Mouse (Mus musculus) kidney, adult 9 months (tissue): Measurements from ENCODE around the gene Pou2f3.
"Not testable (repeated sequence)": the region's sequence is repeated elsewhere in the genome, so short reads cannot be mapped to it uniquely, and the experiment has no call there.

Source experiments
- DNase-seq: peaks from one replicate; pipeline ENCODE4 v3.0.0; 2022

The Pou2f3 gene

GRCm38 (mm10) chr9:43151779-43152178, 58.4 kb downstream of the Pou2f3 start:
- DNase-seq = no peak

DNA sequence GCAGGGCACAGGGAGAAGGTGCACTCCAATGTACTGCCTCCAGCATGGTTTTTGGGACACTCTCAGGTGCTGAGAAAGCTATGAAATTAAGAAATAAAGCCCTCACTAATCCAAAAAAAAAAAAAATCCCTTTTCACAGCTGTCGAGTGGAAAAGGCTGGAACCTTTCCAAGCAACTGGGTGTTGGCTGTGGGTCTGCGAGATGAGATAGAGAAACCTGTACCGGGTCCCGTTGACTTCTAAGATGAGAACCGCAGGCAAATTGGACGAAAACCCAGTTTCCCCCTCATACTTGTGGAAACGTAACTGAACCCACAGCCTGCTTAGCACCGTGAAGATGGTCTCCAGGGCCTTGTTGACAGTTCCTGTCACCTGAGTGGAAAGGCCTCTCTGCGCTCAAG, 59.2 kb downstream of the Pou2f3 start:
- DNase-seq = no peak

- DNase-seq = no peak
Observed at GRCm38 (mm10) chr9:43150075-43150474, 60.1 kb downstream of the Pou2f3 start.

DNA sequence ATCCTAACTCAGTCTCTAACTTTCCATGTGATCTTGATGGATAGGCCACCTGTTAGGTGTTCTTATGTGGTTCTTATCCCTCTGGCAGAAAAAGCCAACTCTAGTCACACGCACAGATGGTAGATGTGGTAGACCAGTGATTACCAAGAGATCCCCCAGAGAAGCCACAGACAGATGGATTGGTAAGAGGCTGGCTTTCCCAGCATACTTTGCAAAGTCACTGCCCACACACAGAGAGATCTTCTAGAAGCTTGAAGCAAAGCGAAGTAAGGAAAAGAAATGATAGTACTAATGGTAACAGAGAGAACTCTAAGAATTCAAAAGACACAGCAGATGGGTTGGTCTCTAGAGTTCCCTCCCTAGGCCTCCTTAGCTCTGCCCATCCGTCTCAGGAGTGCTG, 60.7 kb downstream of the Pou2f3 start:
- DNase-seq = no peak

GRCm38 (mm10) chr9:43145196-43145595, 65.0 kb downstream of the Pou2f3 start:
- DNase-seq = no peak

GRCm38 (mm10) chr9:43144206-43144810, 65.9 kb downstream of the Pou2f3 start:
- DNase-seq = no peak

- DNase-seq = peak; percentile 80
Observed at GRCm38 (mm10) chr9:43141839-43142238, 68.3 kb downstream of the Pou2f3 start.

DNA sequence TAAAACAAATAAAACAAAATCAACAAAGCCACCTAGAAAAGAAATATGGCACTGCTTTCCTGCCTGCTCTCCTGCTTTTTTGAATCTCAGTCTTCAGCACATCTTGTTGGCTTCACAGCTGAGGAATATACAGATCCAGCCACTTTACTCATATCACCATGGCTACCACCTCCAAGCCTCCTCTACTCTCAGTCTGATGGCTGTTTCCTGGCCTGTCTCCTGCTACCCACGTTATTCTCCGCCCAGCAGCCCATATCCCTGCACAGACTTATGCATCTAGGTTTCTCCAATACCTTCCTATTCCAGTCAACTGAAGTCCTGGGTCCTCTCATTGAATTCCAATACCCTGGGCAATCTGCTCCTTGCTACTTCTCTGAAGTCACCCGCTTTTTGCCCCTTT, 76.6 kb downstream of the Pou2f3 start:
- no peak for DNase-seq

GRCm38 (mm10) chr9:43132380-43132779, 77.8 kb downstream of the Pou2f3 start:
- DNase-seq = no peak

GRCm38 (mm10) chr9:43131940-43132339, 78.2 kb downstream of the Pou2f3 start:
- DNase-seq = no peak

DNA sequence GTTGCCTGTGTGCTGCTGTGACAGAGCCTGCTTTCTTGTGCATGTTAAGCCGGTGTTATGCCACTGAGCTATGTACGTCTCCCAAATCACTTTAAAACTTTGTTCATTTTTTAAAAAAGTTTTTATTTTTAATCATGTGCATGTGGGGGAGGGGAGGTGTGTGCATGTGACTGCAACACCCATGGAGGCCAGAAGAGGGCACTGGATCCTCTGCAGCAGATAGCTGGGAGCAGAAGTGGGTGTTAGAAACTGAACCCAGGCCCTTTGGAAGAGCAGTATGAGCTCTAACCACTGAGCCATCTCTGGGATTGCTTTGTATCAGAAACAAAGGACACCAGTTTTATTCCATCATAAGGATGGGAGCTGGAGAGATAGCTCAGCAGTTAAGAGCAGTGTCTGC, 79.5 kb downstream of the Pou2f3 start:
- DNase-seq = no peak

DNA sequence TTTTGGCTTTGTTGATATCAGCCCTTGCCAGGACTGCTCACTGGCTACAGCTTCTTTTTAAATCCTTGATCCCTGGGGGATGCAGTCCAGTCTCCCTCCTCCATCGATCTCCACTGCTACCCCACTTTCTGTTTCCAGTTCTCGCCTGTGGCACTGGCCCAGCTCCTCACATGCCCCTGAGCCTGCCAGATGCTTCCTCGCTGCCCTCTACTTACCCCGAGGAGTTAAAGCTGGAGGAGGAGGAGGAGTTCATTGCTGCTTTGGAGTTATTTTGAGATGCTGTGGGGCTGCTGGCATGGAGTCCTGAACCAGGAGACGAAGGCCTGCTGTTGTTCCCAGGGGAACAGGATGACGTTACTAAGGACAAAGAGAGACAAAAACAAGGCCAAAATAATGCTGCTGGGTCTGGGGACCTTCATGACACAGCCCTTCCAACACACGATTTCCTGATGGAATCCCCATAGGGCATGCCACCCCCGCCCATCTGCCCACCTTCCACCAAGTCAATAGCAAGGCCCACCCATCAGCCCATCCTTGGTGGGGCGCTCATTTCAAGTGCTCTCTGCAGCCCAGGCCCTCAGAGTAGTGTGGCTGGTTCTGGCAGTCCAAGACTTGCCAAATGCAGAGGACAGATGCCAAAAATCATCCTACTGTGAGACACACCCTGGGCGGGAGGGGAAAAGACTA, 82.9 kb downstream of the Pou2f3 start:
- DNase-seq = peak; percentile 54

DNA sequence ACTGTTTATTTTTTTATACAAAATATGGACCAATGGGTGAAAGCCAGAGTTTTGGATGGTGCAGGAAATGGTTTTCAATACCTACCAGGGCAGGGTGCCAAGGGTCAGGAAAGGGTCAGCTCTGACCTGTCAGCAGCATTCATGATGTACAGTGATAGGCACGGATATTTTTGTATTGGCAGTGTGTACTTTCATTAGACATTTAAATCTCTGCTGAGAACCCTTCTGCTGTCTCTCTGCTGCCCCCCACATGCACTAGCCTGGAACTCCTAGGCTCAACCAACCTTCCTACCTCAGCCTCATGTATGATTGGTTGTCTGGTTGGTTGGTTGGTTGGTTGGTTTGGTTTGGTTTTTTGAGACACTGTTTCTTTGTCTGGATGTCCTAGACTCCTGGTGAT, 87.8 kb downstream of the Pou2f3 start:
- no peak for DNase-seq

GRCm38 (mm10) chr9:43121948-43122347, 88.2 kb downstream of the Pou2f3 start:
- not testable (repeated sequence) for DNase-seq

DNA sequence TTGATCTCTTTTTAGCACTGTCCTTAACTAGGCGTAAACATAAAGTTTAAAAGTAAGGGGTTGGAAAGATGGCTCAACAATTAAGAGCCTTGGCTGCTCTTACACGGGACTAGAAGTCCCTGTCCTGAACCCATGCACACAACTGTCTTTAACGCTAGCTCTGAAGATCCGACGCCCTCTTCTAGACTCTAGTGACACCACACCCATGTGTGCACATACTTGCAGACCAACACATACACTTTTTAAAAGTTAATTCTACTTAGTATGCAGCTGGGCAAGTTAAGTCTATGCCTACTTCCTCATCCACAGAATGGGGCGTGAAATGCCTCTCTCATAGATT, 93.2 kb downstream of the Pou2f3 start:
- DNase-seq = no peak

DNA sequence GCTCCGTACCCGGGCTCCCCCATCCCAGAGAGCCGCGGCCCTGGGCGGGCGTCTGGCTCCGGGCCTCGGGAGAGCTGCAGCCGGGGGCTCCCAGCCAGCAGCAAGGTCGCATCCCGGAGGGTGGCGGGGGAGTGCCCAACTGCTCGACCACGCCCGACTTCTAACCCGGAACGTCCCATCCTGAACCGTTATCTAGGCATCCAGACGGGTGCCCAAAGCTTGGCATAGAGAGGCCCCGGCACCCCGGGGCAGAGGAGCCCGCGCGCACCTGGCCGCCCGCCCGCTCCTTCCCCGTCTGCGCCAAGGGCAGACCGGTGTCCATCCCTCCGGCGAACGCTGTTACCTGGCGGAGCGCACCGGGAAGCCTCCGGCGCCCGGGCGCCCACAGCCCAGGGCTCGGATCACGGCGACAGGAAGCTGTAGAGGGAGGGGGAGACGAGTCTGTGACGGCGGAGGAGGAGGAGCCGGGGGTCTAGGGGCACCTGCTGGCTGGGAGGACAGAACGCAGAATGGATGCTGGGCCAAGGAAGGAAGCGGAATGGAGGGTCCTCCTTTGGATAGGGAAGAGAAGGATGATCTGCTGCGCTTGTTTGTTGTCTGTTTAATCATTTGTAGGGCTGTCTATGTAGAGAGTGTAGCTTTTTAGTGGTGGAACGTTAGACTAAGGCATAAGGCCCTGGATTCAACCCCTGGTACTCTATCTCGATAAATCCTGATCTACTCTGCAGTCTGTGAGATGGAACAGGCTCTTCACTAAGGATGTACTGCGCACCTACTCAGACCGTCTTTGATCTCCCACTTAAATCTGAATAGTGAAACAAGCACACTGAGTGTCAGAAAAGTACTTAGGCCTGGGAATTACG, 93.8 kb downstream of the Pou2f3 start, which contains the start of gene Tmem136:
TSS of gene Tmem136 (minus strand) at position 437 of the 863 bp plus-strand sequence.
- peak; percentile 39 for DNase-seq

DNA sequence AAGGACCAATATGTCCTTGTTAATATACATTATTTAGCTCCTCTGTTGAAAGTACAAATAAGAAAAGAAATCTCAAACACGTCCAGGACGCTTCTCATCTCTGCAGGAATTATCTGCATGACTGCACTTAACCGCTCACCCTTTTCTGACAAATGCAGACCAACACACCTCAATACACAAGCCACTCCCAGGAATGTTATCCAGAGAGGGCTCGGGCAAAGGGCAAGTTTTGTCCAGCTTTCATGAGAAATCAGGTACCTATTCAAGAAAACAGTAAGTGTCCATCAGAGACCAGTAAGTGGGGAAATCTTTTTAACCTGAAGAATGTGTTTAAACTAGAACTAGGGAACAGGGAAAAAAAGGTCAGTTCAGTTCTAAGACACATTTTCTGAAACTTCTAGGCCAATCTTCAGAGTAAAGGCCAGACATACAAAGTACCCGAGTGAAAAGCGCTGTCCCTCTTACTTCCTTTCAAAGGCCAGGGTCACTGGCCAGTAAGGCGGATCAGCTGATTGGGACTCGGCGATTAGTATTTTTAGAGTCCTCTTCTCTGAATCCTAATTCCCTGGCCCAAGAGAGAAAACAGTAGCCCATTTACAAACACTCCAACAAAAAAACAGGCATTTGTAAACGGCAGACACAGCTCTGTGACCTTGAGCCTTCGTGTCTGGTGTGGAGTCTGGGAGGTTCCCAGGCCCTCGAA, 94.6 kb downstream of the Pou2f3 start:
- DNase-seq = peak; percentile 84

DNA sequence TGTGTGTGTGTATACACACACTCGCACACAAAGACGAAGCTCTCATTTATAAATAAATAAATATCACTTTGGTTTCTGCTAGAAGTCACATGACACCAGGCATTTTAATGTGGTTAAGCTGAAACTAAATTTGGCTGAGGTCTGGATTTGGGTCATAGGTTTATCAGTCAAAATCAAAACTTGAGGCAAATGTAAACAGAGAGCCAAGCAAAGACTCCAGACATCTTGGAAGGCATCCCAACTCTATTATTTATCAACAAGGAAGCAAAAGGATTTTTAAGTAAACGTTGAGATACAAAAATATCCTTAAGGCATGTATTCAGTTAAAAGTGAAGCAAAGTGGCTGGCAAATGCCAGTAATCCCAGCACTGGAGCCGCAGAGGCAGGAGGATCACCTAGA, 95.3 kb downstream of the Pou2f3 start:
- DNase-seq = peak; percentile 64

GRCm38 (mm10) chr9:43110286-43110980, 99.7 kb downstream of the Pou2f3 start:
- DNase-seq = no peak

DNA sequence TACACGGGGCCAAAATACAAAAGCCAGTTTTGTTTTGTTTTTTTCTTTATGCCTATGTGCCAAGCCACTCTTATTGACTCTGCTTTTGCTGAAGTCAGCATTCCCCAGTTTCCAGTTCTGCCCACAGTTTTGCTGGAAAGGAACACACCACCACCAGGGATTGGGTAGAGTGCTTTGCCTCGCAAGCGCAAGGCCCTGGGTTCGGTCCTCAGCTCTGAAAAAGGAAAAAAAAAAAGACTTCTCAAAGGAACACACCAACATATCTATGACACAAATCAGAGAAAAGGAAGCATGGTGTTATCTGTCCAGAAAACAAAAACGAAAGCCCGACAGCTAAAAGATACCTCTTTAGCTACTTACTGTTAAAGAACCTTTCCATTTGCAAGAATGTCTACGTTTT, 101.0 kb downstream of the Pou2f3 start:
- DNase-seq = no peak

DNA sequence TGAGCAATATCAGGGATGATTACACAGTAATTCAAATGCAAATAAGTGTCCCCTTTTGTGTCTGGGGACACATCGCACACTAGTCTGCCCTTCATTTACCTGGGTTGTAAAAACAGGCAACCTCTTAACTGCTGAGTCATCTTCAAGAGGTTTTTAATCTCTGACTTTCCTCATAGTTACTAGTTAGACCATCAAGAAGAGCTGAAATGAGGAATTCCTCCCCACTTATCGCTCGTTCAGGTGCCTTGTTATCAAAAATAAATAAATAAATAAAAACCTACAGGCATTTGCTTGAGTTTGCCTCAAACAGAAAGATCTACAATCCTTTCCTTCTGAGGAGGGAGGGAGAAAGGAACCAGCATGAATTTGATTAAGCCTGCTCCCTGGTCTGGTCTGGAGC, 101.4 kb downstream of the Pou2f3 start:
- DNase-seq = no peak

GRCm38 (mm10) chr9:43108081-43108480, 102.1 kb downstream of the Pou2f3 start:
- no peak for DNase-seq

- DNase-seq = no peak
Observed at GRCm38 (mm10) chr9:43107555-43107954, 102.6 kb downstream of the Pou2f3 start.
